Mouse (Mus musculus): ENCODE results near the gene Cd79a.

The Cd79a gene

GRCm38 (mm10) chr7:24931651-24932050 lies 34.5 kb downstream of the Cd79a start:
- DNase-seq = no peak

DNA sequence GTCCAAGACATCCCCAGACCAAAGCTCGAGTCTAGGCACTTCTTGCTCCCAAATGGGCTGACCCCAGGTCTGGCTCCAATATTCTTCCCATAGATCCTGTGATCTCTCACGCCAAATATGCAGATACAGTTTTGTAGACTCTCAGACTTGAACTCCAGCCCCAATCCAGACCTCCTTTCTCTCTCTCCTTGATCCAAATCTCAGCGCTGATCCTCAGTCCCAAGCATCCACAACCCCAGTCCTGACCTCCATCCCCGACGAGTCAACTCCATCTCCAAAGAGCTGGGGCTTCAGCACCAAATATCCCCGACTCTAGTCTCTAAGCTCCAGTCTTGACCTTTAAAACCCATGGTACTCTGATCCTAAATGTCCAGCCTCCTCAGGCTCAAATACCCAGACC lies 46.5 kb downstream of the Cd79a start:
- no peak for DNase-seq

DNA sequence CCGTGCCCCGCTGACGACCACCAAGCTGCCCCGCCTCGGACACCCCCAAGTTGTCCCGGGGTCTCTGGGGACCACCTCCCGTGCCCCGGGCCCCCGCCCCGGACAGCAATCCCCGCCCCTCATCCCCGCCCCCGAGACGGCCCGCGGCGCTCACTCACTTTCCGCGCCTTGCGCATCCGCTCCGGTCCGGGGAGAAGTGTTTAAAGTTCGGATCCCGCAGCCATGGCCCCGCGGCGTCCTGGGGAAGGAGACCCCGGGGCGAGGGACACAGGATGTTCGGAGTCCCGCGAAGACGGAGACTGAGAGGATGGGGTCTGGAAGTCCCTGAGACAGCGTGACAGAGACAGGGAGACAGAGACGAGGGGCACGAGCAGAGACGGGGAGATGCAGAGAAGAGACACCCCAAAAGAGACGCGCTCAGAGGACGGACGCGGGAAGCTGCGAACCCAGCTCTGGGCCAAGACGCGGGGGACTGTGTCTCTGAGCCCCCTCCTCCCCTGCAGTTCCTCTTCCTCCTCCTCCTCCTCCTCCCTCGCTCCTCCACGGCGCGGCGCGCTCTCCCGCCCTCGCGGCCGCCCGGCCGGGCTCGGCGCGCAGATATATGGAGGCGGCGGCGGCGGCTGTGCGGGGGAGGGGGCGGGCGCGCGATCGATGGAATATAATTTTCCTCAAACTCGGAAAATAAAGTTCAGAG lies 47.2 kb downstream of the Cd79a start, which contains the start of gene Gm4881:
TSS of gene Gm4881 (minus strand) at position 238 of the 694 bp plus-strand sequence.
- no peak for DNase-seq

- DNase-seq = no peak
Measured at GRCm38 (mm10) chr7:24947316-24948048, 50.3 kb downstream of the Cd79a start.

DNA sequence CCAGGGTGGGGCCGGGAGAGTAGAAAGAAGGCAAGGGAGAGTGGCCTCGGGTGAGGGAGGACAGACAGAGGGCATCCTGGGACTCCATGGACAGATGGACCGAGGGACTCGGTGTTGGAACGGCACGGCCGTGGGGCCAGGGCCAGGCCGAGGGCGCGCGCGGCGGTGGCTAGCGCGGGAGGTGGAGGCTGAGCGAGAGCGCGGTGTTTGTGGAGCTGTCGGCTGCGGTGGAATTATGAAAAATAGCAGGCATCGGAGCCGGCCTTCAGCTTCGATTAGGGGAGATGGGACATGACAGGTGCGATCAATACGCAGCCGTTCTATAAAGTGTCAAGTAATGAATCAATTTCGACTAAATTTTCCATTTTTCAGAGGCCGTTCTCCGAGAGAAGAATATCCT lies 51.6 kb downstream of the Cd79a start:
- no peak for DNase-seq

- peak; percentile 95 for DNase-seq
Measured at GRCm38 (mm10) chr7:24949958-24950623, 52.9 kb downstream of the Cd79a start.
